Mouse (Mus musculus): ENCODE results near the gene 1600002K03Rik. TPM values are rescaled to one million over a fixed set of nuclear protein-coding genes. Genes with fewer than 3 reads are reported as not detected.

Gene 1600002K03Rik
- polyA plus RNA-seq, 1 experiment from 2014 or later = 13.9 TPM

DNA sequence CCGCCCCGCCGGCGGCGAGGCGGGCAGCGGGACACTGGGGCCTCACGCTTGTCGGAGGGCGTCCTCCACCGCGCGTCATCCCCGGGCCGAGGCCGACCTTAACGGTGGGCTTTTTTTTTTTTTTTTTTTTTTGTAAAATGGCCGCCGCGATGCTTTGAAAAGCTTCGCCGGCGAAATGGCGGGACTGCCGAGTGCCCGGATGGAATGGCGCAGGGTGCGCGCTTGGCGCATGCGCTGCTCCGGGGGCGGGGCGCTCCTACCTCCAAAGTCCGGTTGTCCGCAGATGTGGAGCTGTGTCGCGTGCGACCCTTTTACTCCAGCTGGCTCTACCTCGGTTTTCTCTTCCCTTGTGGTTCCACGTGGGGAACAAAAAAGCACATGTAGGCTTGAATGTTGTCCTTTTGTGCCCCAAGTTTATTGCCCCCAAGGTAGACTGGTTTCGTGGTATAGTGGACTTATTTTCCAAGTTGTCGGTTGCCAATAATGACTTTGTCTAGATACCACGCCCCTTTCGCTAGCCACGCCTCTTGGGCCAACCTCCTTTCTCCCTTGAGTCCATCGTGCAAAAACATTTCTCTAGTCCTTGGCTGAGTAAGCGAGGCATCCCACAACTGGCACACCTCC, 4.6 kb upstream of the 1600002K03Rik start:
- no peaks in the 10 kb centered on the region for H3K27me3 ChIP-seq (ENCODE audit: insufficient read depth, poor library complexity, severe bottlenecking)
- no peaks in the 10 kb centered on the region for H3K9me3 ChIP-seq
- peak overlapping the region; percentile 100 for H3K27ac ChIP-seq
- H3K4me3 ChIP-seq = peak overlapping the region; percentile 92
- WGBS = under 1% methylated on average over 48 of the region's 48 CpGs
- peaks cover 70% of the 10 kb centered on the region for H3K4me1 ChIP-seq
- H3K36me3 ChIP-seq = peaks cover 29% of the 10 kb centered on the region
- peak; percentile 96 for DNase-seq (ENCODE audit: low spot score)

- Histone ChIP-seq H3K36me3 (peaks cover 29% of the 10 kb centered on the region), H3K27ac (peak overlapping the region; percentile 100; the same call in 1 of the 2 replicates), H3K4me1 (peaks cover 62% of the 10 kb centered on the region), H3K27me3 (ENCODE audit: insufficient read depth, poor library complexity, severe bottlenecking) (no peaks in the 10 kb centered on the region), H3K4me3 (peak overlapping the region; percentile 92), H3K9me3 (no peaks in the 10 kb centered on the region)
- WGBS = 69% methylated on average over 1 of the region's 1 CpGs
- DNase-seq (ENCODE audit: low spot score) = no peak
Observed at GRCm38 (mm10) chr10:80169070-80169469, 3.7 kb upstream of the 1600002K03Rik start.

- Histone ChIP-seq H3K4me3 (no peak overlapping the region), H3K27ac (no peak overlapping the region), H3K36me3 (peaks cover 29% of the 10 kb centered on the region), H3K4me1 (peaks cover 59% of the 10 kb centered on the region), H3K9me3 (no peaks in the 10 kb centered on the region), H3K27me3 (ENCODE audit: insufficient read depth, poor library complexity, severe bottlenecking) (no peaks in the 10 kb centered on the region)
- DNase-seq (ENCODE audit: low spot score) = no peak
- 89% methylated on average over 7 of the region's 7 CpGs for WGBS
Observed at GRCm38 (mm10) chr10:80169651-80170050, 3.1 kb upstream of the 1600002K03Rik start.

- Histone ChIP-seq H3K4me3 (0 out of 2 replicates have a peak overlapping the region, but pooled peaks have one; percentile 12), H3K4me1 (peaks cover 59% of the 10 kb centered on the region), H3K27me3 (ENCODE audit: insufficient read depth, poor library complexity, severe bottlenecking) (no peaks in the 10 kb centered on the region), H3K36me3 (peaks cover 32% of the 10 kb centered on the region), H3K9me3 (no peaks in the 10 kb centered on the region), H3K27ac (no peak overlapping the region)
- WGBS = 95% methylated on average over 16 of the region's 16 CpGs
- no peak for DNase-seq (ENCODE audit: low spot score)
Observed at GRCm38 (mm10) chr10:80170052-80170451, 2.7 kb upstream of the 1600002K03Rik start.

DNA sequence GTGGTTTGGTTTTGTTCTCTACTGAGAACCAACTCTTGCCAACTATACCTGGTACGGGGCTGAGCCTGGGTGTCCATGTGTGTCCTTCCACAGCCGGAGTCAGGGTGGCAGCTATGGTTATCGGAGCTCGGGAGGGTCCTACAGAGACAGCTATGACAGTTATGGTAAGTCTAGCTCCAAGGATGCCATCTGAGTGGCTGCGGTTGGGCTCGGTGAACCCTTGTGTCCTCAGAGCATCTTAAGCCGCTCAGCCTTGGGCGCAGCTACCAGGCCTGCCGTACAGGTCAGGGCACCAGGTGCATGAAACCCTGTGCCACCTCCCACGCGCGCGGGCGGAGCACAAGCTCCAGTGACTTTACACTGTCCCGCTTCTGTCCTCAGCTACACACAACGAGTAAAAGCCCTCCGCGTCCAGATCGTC, 2.1 kb upstream of the 1600002K03Rik start:
- no peaks in the 10 kb centered on the region for H3K27me3 ChIP-seq (ENCODE audit: insufficient read depth, poor library complexity, severe bottlenecking)
- WGBS = 95% methylated on average over 19 of the region's 19 CpGs
- H3K4me1 ChIP-seq = peaks cover 56% of the 10 kb centered on the region

DNA sequence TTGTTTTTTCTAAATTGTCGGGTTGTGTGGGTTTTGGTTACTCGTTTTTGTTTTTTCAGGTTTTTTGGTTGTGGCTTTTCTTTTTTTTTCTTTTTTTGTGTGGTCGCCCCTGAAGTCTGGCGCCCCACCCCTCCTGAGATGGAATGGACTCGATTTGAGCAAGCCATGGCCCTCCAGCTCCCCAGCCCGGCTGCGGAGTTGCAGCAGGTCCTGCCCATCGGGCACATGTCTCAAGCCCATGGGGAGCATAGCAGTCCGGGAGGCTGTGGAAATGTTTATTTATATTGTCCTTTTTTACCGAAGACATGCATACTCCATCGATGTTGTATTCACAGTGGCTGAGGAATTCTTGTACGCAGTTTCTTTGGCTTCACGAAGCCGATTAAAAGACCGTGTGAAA, 1.5 kb upstream of the 1600002K03Rik start:
- Histone ChIP-seq H3K36me3 (peaks cover 32% of the 10 kb centered on the region), H3K9me3 (no peaks in the 10 kb centered on the region), H3K27me3 (ENCODE audit: insufficient read depth, poor library complexity, severe bottlenecking) (no peaks in the 10 kb centered on the region), H3K27ac (no peak overlapping the region), H3K4me1 (peaks cover 57% of the 10 kb centered on the region), H3K4me3 (no peak overlapping the region)
- 90% methylated on average over 15 of the region's 15 CpGs for WGBS
- DNase-seq (ENCODE audit: low spot score) = no peak

More for the DNA sequence above, 2.1 kb upstream of the 1600002K03Rik start:
- Histone ChIP-seq H3K27ac (no peak overlapping the region), H3K4me3 (0 out of 2 replicates have a peak overlapping the region, but pooled peaks have one; percentile 12), H3K9me3 (no peaks in the 10 kb centered on the region), H3K36me3 (peaks cover 32% of the 10 kb centered on the region)
- DNase-seq (ENCODE audit: low spot score) = no peak

DNA sequence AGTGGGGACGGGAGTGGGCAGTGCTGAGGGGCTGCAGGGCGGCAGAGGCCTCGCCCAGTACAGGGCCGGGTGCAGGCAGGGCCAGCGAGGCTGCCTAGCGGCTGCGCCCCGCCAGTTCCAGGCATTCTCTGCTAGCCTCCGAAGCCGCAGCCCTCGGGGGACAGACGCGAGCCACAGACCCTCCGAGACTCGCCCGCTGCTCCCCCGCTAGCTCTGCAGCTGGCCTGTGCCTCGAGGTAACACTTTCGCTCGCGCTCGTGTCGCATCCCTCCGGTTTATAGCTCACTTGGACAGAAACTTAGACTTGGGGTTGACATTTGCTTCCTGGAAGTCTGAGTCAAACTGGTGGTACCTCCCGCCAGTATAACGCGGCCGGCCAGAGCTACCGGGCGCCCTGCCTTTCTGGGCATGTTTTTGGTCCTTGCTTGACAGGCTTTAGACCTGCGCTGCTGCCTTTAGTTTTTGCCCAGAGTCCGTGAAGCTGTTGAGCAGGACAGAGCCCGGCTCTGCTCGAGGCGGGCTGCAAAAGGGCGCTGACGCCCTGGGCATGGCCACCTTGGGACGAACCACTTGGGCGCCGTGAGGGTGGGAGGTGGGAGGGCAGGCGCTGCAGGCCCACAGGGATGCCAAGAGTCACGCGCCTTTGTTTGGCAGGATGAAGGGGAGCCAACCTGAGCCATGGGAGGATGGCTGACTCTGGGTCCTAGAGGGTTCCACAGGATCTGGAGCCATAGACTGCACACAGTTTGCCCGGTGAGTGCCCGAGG, 801 bp upstream of the 1600002K03Rik start:
- H3K4me3 ChIP-seq = peak overlapping the region; percentile 73
- peaks cover 56% of the 10 kb centered on the region for H3K4me1 ChIP-seq
- no peaks in the 10 kb centered on the region for H3K9me3 ChIP-seq
- 84% methylated on average over 45 of the region's 45 CpGs for WGBS
- H3K27me3 ChIP-seq (ENCODE audit: insufficient read depth, poor library complexity, severe bottlenecking) = no peaks in the 10 kb centered on the region
- DNase-seq (ENCODE audit: low spot score) = no peak
- H3K36me3 ChIP-seq = peaks cover 32% of the 10 kb centered on the region
- H3K27ac ChIP-seq = peak overlapping the region; percentile 87

DNA sequence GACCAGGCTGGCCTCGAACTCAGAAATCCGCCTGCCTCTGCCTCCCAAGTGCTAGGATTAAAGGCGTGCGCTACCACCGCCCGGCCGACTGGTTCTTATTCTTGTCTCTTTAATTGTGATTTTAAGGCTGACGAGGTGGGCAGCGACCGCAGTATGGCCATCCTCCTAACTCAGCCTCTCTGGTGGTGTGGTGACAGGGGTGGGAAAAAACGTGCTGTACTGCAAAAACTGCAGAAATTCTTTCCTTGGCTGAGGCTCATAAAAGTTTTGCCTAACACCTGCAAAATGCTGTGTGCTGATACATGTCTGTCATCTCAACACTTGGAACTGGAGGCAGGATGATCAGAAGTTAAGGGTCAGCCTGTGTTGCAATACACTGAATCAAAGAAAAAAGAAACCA, 614 bp downstream of the 1600002K03Rik start:
- peaks cover 32% of the 10 kb centered on the region for H3K36me3 ChIP-seq
- no peaks in the 10 kb centered on the region for H3K27me3 ChIP-seq (ENCODE audit: insufficient read depth, poor library complexity, severe bottlenecking)
- peak overlapping the region; percentile 73 for H3K4me3 ChIP-seq
- no peak for DNase-seq (ENCODE audit: low spot score)
- no peaks in the 10 kb centered on the region for H3K9me3 ChIP-seq
- peak overlapping the region; percentile 87 for H3K27ac ChIP-seq
- 7% methylated on average over 11 of the region's 11 CpGs for WGBS
- peaks cover 65% of the 10 kb centered on the region for H3K4me1 ChIP-seq

DNA sequence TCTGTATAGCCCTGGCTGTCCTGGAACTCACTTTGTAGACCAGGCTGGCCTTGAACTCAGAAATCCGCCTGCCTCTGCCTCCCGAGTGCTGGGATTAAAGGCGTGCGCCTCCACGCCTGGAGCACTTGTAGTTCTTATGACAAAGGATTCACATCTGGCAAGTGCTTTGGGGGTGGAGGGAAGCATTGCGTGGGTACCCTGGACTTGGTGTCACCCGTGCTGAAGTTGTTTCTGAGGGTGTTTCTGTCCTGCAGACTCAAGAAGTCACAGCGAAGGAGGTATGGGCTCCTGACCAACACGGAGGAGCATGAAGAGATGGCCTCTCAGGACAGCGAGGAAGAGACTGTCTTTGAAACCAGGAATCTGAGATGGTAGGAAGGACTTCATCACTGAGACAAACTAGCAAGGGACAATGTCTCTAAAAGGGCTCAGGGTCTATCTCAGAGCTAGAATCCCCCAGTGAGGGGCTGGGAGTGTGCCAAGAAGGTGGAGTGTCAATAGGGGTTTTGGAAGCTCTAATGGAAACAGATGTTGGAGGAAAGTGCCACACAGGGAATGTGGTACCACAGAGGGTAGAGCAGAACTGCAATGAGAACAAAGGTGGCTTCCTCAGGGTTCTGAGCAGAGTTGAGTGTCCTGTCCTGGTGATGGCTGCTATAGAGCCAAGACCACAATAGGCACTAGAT, 1.4 kb downstream of the 1600002K03Rik start:
- Histone ChIP-seq H3K9me3 (no peaks in the 10 kb centered on the region), H3K4me1 (peaks cover 63% of the 10 kb centered on the region), H3K27ac (no peak overlapping the region), H3K4me3 (no peak overlapping the region), H3K36me3 (peaks cover 32% of the 10 kb centered on the region), H3K27me3 (ENCODE audit: insufficient read depth, poor library complexity, severe bottlenecking) (no peaks in the 10 kb centered on the region)
- no peak for DNase-seq (ENCODE audit: low spot score)
- 85% methylated on average over 10 of the region's 10 CpGs for WGBS

- H3K9me3 ChIP-seq = no peaks in the 10 kb centered on the region
- H3K27ac ChIP-seq = no peak overlapping the region
- no peak overlapping the region for H3K4me3 ChIP-seq
- no peak for DNase-seq (ENCODE audit: low spot score)
- peaks cover 31% of the 10 kb centered on the region for H3K36me3 ChIP-seq
- H3K4me1 ChIP-seq = peaks cover 63% of the 10 kb centered on the region
- 0 out of 2 replicates have a peak, but pooled peaks cover 1% of the 10 kb centered on the region for H3K27me3 ChIP-seq (ENCODE audit: insufficient read depth, poor library complexity, severe bottlenecking)
- 33% methylated on average over 2 of the region's 2 CpGs for WGBS
Observed at GRCm38 (mm10) chr10:80174705-80175104, 2.0 kb downstream of the 1600002K03Rik start.

DNA sequence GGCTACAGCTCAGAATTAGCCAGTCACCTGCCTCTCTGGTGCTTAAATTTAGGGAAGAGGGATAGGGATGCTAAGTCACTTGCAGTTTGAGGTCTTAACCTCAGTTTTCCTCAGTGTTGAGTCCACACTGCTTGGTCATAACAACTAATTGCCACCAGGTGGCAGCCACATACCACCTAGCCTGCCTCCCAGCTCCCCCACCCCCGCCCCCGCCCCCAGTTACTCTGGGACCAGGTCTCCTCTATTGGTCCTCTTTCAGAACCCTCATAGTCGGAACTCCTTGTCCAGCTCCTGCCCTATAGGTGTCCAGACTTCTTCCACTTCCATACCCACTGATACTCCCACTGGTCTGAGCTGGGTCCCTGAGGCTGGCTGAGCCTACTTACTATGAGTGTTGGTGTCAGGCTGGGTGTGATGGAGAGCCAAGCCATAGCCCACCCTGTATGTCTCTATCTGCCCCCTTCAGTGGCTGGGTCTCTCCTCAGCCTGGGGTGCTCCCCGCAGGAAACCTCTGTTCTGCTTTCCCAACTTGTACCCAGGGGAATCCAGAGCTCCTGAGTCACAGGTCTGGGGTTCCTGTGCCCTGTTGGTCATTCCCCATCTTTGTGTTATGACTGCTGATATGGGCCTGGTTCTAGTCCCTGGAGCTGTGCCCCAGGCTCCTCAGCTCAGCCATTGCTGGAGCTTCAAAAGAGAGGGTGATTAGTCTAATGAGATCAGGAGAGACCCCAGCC, 3.0 kb downstream of the 1600002K03Rik start:
- 26% methylated on average over 4 of the region's 4 CpGs for WGBS
- Histone ChIP-seq H3K9me3 (no peaks in the 10 kb centered on the region), H3K27ac (no peak overlapping the region), H3K4me1 (peaks cover 67% of the 10 kb centered on the region), H3K4me3 (peak overlapping the region; percentile 3), H3K36me3 (peaks cover 21% of the 10 kb centered on the region), H3K27me3 (ENCODE audit: insufficient read depth, poor library complexity, severe bottlenecking) (peaks cover 10% of the 10 kb centered on the region)
- DNase-seq (ENCODE audit: low spot score) = no peak

- Histone ChIP-seq H3K4me1 (peaks cover 74% of the 10 kb centered on the region), H3K9me3 (no peaks in the 10 kb centered on the region), H3K4me3 (no peak overlapping the region), H3K27me3 (ENCODE audit: insufficient read depth, poor library complexity, severe bottlenecking) (peaks cover 13% of the 10 kb centered on the region), H3K27ac (no peak overlapping the region), H3K36me3 (peaks cover 14% of the 10 kb centered on the region)
- DNase-seq (ENCODE audit: low spot score) = no peak
- 79% methylated on average over 5 of the region's 5 CpGs for WGBS
Observed at GRCm38 (mm10) chr10:80176270-80176834, 3.6 kb downstream of the 1600002K03Rik start.

Measured in heart, embryonic 10.5 days (tissue).